Mouse (Mus musculus) hindbrain, embryonic 14.5 days (tissue): ENCODE measurements around the gene Rnase1. TPM values are rescaled to one million over a fixed set of nuclear protein-coding genes. Genes with fewer than 3 reads are reported as not detected.

Experiments
- ATAC-seq: fragments of 200-750 bp; cut with Nextera tagmentation; 2 replicates; pipeline ENCODE4 v1.8.0; 2017; ENCODE audit warnings: moderate number of reproducible peaks, mild to moderate bottlenecking, moderate TSS enrichment, moderate library complexity; ENCODE audit not compliant: low FRiP score
- DNase-seq: peaks from one replicate; pipeline ENCODE4 v3.0.0-alpha.2; 2015; ENCODE audit warnings: low spot score
- H3K27ac ChIP-seq: fragments of 300-500 bp; sonication (generic); 2 replicates; pipeline ENCODE4 v1.5.1; 2014; ENCODE audit warnings: mild to moderate bottlenecking, moderate library complexity
- H3K27me3 ChIP-seq: fragments of 300-500 bp; sonication (generic); 2 replicates; pipeline ENCODE4 v1.6.1; 2014; ENCODE audit warnings: mild to moderate bottlenecking, low read length, mixed read lengths; ENCODE audit not compliant: control insufficient read depth, insufficient read depth
- H3K36me3 ChIP-seq: fragments of 300-500 bp; sonication (generic); replicated peaks from 2 replicates; pipeline ENCODE4 v1.6.1; 2014; ENCODE audit not compliant: control insufficient read depth, insufficient read depth
- H3K4me1 ChIP-seq: fragments of 300-500 bp; sonication (generic); replicated peaks from 2 replicates; pipeline ENCODE4 v1.6.1; 2014; ENCODE audit warnings: antibody characterized with exemption, low read length, mixed read lengths; ENCODE audit not compliant: control insufficient read depth, insufficient read depth
- H3K4me2 ChIP-seq: fragments of 300-500 bp; sonication (generic); replicated peaks from 2 replicates; pipeline ENCODE4 v1.6.1; 2014; ENCODE audit warnings: mild to moderate bottlenecking, moderate library complexity
- H3K4me3 ChIP-seq: fragments of 300-500 bp; sonication (generic); replicated peaks from 2 replicates; pipeline ENCODE4 v1.5.1; 2014; ENCODE audit warnings: mild to moderate bottlenecking, low read length
- H3K9ac ChIP-seq: fragments of 300-500 bp; sonication (generic); 2 replicates; pipeline ENCODE4 v1.6.1; 2014
- H3K9me3 ChIP-seq: fragments of 300-500 bp; sonication (generic); 2 replicates; pipeline ENCODE4 v1.6.1; 2016; ENCODE audit warnings: low read length; ENCODE audit not compliant: control insufficient read depth
- WGBS: fragments of 180-500 bp; shearing (Covaris S2); extraction: QIAGEN DNeasy Blood & Tissue Kit; methylation state at CpG from one replicate; pipeline ENCODE4 v1.1.7; 2014; 5-methylcytosine and 5-hydroxymethylcytosine counted together
- polyA plus RNA-seq: library from polyadenylated mRNA; unstranded; fragments of >200 nt; fragmentation: Nextera tagmentation; extraction: Ambion mirVana; gene quantifications from 2 replicates; pipeline ENCODE4 v1.2.1, GENCODE M21; 2014

Gene Rnase1
- polyA plus RNA-seq, 1 experiment from 2014 or later = 0.54 TPM

- no peak for ATAC-seq
- Histone ChIP-seq H3K9ac (no peak overlapping the region), H3K4me1 (no peaks in the 10 kb centered on the region), H3K36me3 (no peaks in the 10 kb centered on the region), H3K27ac (no peak overlapping the region), H3K27me3 (no peaks in the 10 kb centered on the region), H3K9me3 (0 out of 2 replicates have a peak, but pooled peaks cover 5% of the 10 kb centered on the region), H3K4me2 (no peak overlapping the region), H3K4me3 (no peak overlapping the region)
- DNase-seq = no peak
- 87% methylated on average over 9 of the region's 9 CpGs for WGBS
Observed at GRCm38 (mm10) chr14:51128775-51129623, 17.6 kb downstream of the Rnase1 start.

GRCm38 (mm10) chr14:51127648-51128258 is 18.8 kb downstream of the Rnase1 start:
- ATAC-seq = 0 out of 2 replicates have a peak, but pooled peaks have one; percentile 21

GRCm38 (mm10) chr14:51125684-51126083 is 20.9 kb downstream of the Rnase1 start:
- Histone ChIP-seq H3K36me3 (no peaks in the 10 kb centered on the region), H3K27ac (no peak overlapping the region), H3K4me3 (no peak overlapping the region), H3K9ac (no peak overlapping the region), H3K27me3 (no peaks in the 10 kb centered on the region), H3K4me2 (no peak overlapping the region), H3K9me3 (0 out of 2 replicates have a peak, but pooled peaks cover 5% of the 10 kb centered on the region), H3K4me1 (no peaks in the 10 kb centered on the region)
- ATAC-seq = no peak
- no peak for DNase-seq
- WGBS = 88% methylated on average over 6 of the region's 6 CpGs

More at GRCm38 (mm10) chr14:51127648-51128258, 18.8 kb downstream of the Rnase1 start:
- no peak overlapping the region for H3K4me2 ChIP-seq
- H3K4me1 ChIP-seq = no peaks in the 10 kb centered on the region
- no peaks in the 10 kb centered on the region for H3K36me3 ChIP-seq
- WGBS = 88% methylated on average over 2 of the region's 2 CpGs
- DNase-seq = no peak
- H3K9ac ChIP-seq = no peak overlapping the region
- no peaks in the 10 kb centered on the region for H3K27me3 ChIP-seq
- H3K9me3 ChIP-seq = 0 out of 2 replicates have a peak, but pooled peaks cover 5% of the 10 kb centered on the region
- H3K4me3 ChIP-seq = no peak overlapping the region
- no peak overlapping the region for H3K27ac ChIP-seq

DNA sequence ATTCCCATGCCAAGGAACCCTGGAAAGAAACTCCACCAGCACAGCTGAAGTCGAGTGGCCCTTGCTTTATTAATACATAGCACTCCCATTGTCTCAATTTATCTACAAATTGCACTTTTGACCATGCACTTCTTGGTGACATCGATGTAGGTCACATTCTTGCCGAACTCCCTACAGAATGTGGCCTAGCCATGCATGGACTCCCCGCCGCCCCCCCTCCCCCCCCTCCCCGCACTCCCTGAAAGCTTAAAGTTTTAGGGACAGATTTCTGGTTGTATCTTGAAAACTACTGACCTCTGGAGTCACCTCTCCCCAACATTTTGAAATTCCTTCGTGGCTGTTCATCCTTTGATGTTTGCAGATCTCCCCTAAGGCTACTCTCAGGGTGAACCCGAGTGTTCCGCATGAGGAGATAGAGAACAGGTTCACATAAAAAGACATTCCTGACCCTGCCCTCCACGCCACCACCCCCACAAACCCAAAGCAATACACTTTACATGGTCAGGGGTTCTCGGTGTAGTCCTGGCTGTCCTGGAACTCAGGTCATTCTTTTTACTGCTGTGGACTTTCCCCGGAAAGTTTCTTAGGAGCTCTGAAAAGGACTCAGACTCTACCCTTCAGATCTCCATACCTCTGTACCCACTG is 32.5 kb downstream of the Rnase1 start, which contains the start of gene Eddm3b:
Gene Eddm3b (plus strand): TSS at position 511 of the 645 bp plus-strand sequence.
- DNase-seq = no peak
- ATAC-seq = no peak
- peak within 1 kb of the TSS; percentile 12; the same call in 1 of the 2 replicates for H3K4me2 ChIP-seq

DNA sequence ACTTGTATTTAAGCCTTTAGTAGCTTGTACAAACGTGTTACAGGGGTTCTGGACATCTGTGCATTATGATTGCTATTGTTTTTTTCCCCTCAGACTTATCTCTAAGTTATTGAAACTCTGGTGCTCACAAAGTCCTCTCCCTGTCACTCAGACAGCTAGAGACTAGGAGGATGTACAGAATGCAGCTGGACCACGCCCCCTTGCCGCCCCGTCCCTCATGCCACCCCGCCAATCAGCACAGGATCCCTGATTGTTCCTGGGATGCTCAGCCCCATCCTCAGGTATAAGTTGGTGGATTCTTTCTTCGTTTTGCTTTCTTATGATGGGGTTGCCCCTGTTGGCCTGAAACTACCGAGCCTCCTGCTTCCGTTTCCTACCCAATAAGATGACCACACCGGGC is 33.1 kb downstream of the Rnase1 start:
- Histone ChIP-seq H3K27ac (no peak overlapping the region), H3K4me2 (peak overlapping the region; percentile 12; the same call in 1 of the 2 replicates), H3K9ac (no peak overlapping the region), H3K4me3 (no peak overlapping the region), H3K9me3 (no peaks in the 10 kb centered on the region), H3K36me3 (no peaks in the 10 kb centered on the region), H3K4me1 (no peaks in the 10 kb centered on the region), H3K27me3 (no peaks in the 10 kb centered on the region)
- 29% methylated on average over 9 of the region's 9 CpGs for WGBS
- no peak for ATAC-seq
- no peak for DNase-seq

More for the DNA sequence above, 32.5 kb downstream of the Rnase1 start, which contains the start of gene Eddm3b:
- Histone ChIP-seq H3K4me3 (no peak within 1 kb of the TSS), H3K4me1 (no peaks in the 10 kb centered on the region), H3K27me3 (no peaks in the 10 kb centered on the region), H3K27ac (no peak within 1 kb of the TSS), H3K9me3 (no peaks in the 10 kb centered on the region), H3K9ac (no peak within 1 kb of the TSS), H3K36me3 (no peaks in the 10 kb centered on the region)
- WGBS = 50% methylated on average over 12 of the region's 12 CpGs

- Histone ChIP-seq H3K9ac (no peak overlapping the region), H3K27ac (no peak overlapping the region), H3K9me3 (no peaks in the 10 kb centered on the region), H3K4me1 (no peaks in the 10 kb centered on the region), H3K36me3 (no peaks in the 10 kb centered on the region), H3K4me2 (no peak overlapping the region), H3K27me3 (no peaks in the 10 kb centered on the region), H3K4me3 (no peak overlapping the region)
- 70% methylated on average over 3 of the region's 3 CpGs for WGBS
- DNase-seq (no peak), ATAC-seq (no peak)
Observed at GRCm38 (mm10) chr14:51111966-51112365, 34.6 kb downstream of the Rnase1 start.

GRCm38 (mm10) chr14:51106449-51106967 is 40.1 kb downstream of the Rnase1 start:
- Histone ChIP-seq H3K9me3 (no peaks in the 10 kb centered on the region), H3K27me3 (no peaks in the 10 kb centered on the region), H3K4me1 (no peaks in the 10 kb centered on the region), H3K9ac (no peak overlapping the region), H3K4me3 (no peak overlapping the region), H3K36me3 (no peaks in the 10 kb centered on the region), H3K27ac (no peak overlapping the region), H3K4me2 (no peak overlapping the region)
- DNase-seq = no peak
- no peak for ATAC-seq

GRCm38 (mm10) chr14:51104366-51104765 is 42.2 kb downstream of the Rnase1 start:
- no peak for ATAC-seq
- 88% methylated on average over 2 of the region's 2 CpGs for WGBS

GRCm38 (mm10) chr14:51103217-51103616 is 43.4 kb downstream of the Rnase1 start:
- peak; percentile 81 for DNase-seq
- ATAC-seq = no peak
- H3K9ac ChIP-seq = no peak overlapping the region
- H3K4me3 ChIP-seq = no peak overlapping the region
- no peaks in the 10 kb centered on the region for H3K4me1 ChIP-seq
- WGBS = 60% methylated on average over 3 of the region's 3 CpGs
- no peak overlapping the region for H3K27ac ChIP-seq
- no peaks in the 10 kb centered on the region for H3K9me3 ChIP-seq
- H3K27me3 ChIP-seq = no peaks in the 10 kb centered on the region
- H3K4me2 ChIP-seq = no peak overlapping the region
- H3K36me3 ChIP-seq = no peaks in the 10 kb centered on the region

More at GRCm38 (mm10) chr14:51104366-51104765, 42.2 kb downstream of the Rnase1 start:
- no peaks in the 10 kb centered on the region for H3K36me3 ChIP-seq
- no peaks in the 10 kb centered on the region for H3K27me3 ChIP-seq
- H3K4me3 ChIP-seq = no peak overlapping the region
- no peak overlapping the region for H3K4me2 ChIP-seq
- DNase-seq = no peak
- H3K27ac ChIP-seq = no peak overlapping the region
- H3K9ac ChIP-seq = no peak overlapping the region
- no peaks in the 10 kb centered on the region for H3K9me3 ChIP-seq
- no peaks in the 10 kb centered on the region for H3K4me1 ChIP-seq
